Mouse (Mus musculus): Measurements from ENCODE around the gene Mier2.

- TF ChIP-seq CTCF (IDR thresholded peaks at IDR 0.05; ENCODE audit: insufficient read depth, low read length) (no peak), POLR2A (IDR thresholded peaks at IDR 0.05; ENCODE audit: borderline replicate concordance, extremely low read depth, low read depth, low read length) (0 out of 2 replicates have a peak, but pooled peaks have one; percentile 32)
Measured at GRCm38 (mm10) chr10:79554330-79555237, at the start of gene Mier2.
